Mouse (Mus musculus): ENCODE measurements around the gene Cd72.

DNA sequence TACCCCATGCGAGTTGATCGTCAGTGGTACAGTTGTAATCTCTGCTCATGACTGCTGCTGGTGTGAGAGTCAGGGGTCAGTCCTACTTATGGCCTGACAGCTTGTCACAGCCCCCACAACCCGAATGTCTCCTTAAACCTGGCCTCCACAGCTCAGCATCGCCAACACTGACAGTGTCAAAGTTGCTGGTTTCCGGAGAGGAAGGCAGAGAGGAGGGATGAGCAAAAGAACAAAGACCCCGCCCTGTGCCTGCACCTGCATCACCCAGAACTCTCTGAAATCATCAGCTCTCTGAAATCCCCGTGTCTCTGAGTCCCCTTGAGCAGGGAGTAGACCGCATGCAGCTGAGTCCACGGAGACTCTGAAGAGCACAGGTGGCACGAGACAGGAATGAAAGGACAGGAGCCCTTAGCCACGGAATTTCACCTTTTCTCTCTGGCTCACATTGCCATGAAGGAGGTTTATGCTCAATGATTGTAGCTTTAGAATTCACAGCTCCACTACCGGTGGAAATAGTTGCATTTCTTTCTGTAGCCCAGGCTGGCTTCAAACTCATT lies 29.2 kb upstream of the Cd72 start, which contains the start of gene Sit1:
- TF ChIP-seq CTCF (IDR thresholded peaks at IDR 0.05; ENCODE audit: low read depth, low read length), result no peak
- TF ChIP-seq POLR2A (IDR thresholded peaks at IDR 0.05; ENCODE audit: insufficient read depth, low read length), result no peak
- TF ChIP-seq EP300 (IDR thresholded peaks at IDR 0.05; ENCODE audit: insufficient read depth, low read depth, low read length), result no peak

Data from ES-Bruce4 (cell line).